Mouse (Mus musculus): ENCODE data around the gene Trpc3. TPM values are rescaled to one million over a fixed set of nuclear protein-coding genes. Genes with fewer than 3 reads are reported as not detected.
A peak's percentile ranks its signal among the peaks of the same experiment; 100 is the strongest.
"Not testable (repeated sequence)": the region's sequence is repeated elsewhere in the genome, so short reads cannot be mapped to it uniquely, and the experiment has no call there.

Trpc3 gene
- 1 to 10 TPM; 5.1 to 7.5 TPM for total RNA-seq (2021)
- long read RNA-seq, experiment 1, result 0 reads
- long read RNA-seq, experiment 2, partial matches to known transcripts, result 1 of 6 reads
- long read RNA-seq, experiment 2, other reads (novel, unspliced or antisense), result 2 of 6 reads

DNA sequence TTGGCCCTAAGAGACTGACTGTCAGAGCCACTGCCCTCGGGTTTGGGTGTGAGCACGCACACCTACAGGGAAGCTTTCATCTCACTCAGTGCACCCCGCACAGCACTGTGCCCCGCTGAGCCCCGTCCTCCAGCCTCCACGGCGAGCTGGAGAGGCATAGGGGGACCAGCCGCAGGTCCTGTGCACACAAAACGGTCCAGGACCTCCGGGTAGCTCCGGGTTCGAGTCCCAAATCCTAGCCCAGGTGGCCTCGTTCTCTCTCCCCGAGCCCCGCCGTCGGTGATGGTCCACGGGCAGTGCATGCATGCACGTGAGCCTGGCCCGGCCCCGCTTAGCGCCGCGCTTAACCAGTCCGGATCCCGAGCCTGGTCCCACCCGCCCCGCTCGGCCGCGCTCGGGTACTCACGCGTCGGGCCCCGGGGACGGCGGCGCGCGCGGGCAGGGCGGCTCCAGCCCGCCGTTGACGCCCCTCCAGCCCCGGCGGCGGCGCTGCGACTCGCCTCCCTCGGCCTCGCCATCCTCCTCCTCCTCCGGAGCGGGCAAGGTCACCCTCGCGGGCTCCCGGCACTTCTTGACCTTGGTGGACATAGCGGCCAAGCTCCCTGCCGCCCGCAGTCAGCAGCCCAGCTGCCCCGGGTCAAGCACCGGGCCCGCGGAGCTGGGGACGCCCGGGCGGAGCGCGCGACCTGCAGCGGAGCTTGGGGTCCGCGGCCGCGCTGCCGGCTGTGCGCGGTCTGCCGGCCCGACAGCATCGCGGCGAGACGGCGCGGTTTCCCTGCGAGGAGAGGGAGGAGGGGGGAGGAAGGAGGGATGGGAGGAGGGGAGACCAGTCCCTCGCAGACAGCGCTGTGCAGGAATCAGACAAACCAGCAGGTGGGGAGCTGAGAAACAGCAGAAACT, at the start of gene Trpc3:
Trpc3 (minus strand) TSS at position 776 of the 900 bp plus-strand sequence.
- DNase-seq (ENCODE audit: low spot score in 2 of 2), result peak; percentile 14 to 18

GRCm38 (mm10) chr3:36738071-36738470, 48.1 kb upstream of the Trpc3 start:
- DNase-seq (ENCODE audit: low spot score in 2 of 2), result no peak

- DNase-seq (ENCODE audit: low spot score in 2 of 2), result no peak
Observed at GRCm38 (mm10) chr3:36733075-36733474, 43.1 kb upstream of the Trpc3 start.

- no peak for DNase-seq (ENCODE audit: low spot score in 2 of 2)
Observed at GRCm38 (mm10) chr3:36726545-36726944, 36.6 kb upstream of the Trpc3 start.

DNA sequence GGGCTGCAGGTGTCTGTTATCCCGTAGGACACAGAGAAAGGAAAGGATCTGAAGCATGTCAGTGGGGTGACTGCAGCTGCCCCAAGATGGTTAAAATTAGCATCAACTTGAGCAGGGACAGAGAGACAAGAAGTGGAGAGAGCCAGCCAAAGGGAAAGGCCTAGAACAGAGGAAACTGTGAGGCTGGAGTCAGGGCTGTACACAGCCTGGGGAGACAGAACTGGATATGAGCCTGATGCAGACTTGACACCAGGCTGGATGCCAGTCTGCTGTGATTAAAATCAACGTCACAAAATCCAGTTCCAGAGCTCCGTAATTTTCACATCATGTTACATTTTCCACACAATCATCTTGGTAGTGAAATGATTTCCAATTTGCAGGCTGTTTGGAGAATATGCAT, 31.9 kb upstream of the Trpc3 start:
- no peak for DNase-seq (ENCODE audit: low spot score in 2 of 2)

GRCm38 (mm10) chr3:36709521-36709920, 19.6 kb upstream of the Trpc3 start:
- DNase-seq (ENCODE audit: low spot score in 2 of 2), result no peak

DNA sequence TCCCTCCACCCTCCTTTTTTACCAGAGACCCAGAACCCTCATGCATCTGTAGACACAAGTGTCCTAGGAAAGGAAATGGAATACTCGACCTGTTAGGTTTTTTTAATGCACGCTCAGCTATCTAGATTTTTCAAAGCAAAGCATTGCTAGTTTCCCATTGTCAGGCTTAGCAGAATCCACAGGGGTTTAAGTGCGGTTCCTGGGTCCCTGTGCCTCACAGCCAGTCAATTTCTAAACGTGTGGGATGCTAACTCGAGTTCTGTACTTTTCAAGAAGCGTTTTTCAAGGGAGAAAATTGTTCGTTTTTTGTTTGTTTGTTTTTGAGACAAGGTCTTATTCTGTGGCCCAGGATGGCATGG, 304 bp upstream of the Trpc3 start:
- DNase-seq (ENCODE audit: low spot score in 2 of 2), result no peak

DNA sequence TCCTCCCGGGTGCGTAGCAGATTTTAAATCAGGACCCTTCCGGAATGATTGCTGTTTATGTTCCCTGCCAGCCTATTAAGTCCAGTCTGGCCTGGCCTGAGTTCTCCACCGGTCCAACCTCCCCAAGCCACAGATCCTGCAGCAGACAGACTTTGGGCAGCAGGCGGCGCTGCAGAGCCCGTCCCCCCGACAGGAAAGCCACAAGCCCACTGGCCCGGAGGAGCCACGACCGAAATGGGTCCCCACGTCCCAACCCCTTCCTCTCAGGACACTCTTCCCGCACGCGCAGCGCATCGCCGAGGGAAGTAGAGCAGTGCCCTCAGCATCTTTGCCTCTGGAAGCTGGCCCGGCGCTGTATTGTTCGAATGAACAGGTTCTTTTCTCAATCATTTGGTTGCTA, 1.1 kb downstream of the Trpc3 start:
- peak; percentile 47 to 66 for DNase-seq (ENCODE audit: low spot score in 2 of 2)

DNA sequence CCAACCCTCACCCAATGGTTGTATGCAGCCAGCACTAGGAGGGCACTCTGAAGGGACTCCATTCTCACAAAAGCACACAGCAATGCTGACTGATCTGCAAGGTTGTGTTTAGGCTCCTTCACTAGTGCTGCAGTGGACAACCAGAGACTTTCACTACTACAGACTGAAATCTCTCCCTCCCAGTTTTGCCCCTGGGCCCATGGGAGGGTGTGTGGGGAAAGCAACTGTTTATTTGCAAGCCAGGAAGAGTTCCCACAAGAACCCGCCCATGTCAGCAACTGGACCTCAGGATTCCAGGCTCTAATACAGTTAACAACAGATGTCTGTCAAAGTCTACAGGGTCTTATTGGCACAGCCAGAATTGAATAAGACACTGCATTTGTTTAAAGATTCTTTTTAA, 14.1 kb downstream of the Trpc3 start:
- DNase-seq (ENCODE audit: low spot score in 2 of 2), result no peak

DNA sequence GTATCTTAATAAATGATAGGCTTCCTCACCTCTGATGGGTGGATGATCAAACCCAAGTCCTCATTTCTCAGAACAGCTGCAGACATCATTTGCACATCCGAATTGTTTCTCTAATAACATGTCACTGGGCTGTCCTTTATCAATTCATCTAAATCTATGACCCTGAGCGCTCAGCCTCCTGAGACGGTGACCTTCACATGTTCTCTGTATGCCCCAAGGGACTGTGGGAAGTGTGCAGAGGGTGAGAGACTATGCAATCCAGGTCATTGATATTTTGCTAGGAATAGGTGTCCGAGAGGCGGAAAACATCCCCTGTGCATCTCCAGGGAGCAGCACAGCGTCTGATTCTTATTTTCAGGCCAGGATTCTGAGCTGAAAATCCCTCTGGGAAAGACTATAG, 22.2 kb downstream of the Trpc3 start:
- no peak for DNase-seq (ENCODE audit: low spot score in 2 of 2)

DNA sequence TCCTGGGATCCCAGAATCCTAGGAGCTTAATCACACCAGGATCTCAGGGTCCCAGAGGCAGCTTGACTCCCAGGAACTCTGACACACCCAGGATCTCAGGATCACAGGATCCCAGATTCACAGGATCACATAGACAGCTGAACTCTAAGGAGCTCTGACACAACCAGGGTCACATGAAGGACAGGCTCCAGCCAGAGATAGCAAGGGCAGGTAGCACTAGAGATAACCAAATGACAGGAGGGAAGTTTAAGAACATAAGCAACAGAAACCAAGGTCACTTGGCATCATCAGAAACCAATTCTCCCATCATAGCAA, 44.8 kb downstream of the Trpc3 start:
- not testable (repeated sequence) for DNase-seq (ENCODE audit: low spot score in 2 of 2)

- DNase-seq (ENCODE audit: low spot score in 2 of 2), result no peak
Observed at GRCm38 (mm10) chr3:36644554-36645244, 45.3 kb downstream of the Trpc3 start.

DNA sequence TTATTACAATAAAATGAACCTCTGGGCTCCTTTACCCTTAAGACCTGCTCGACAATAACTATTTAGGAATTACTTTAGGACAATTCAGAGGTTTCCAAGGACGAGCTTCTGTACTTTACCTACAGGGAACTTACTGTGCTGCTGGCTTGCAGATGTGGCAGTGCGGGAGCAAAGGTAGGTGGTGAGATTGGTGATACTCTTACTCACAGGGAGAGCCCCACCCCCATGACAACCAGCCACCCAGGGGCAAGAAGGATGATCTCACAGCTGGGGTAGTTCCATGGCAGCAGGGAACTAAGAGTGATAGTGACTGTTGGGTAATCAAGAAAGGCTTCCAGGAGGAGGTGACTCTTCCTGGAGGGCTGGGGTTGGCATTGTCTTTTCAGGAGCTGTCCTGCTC, 46.6 kb downstream of the Trpc3 start:
- DNase-seq (ENCODE audit: low spot score in 2 of 2), result no peak

- DNase-seq (ENCODE audit: low spot score in 2 of 2), result no peak
Observed at GRCm38 (mm10) chr3:36642736-36643135, 47.2 kb downstream of the Trpc3 start.

DNA sequence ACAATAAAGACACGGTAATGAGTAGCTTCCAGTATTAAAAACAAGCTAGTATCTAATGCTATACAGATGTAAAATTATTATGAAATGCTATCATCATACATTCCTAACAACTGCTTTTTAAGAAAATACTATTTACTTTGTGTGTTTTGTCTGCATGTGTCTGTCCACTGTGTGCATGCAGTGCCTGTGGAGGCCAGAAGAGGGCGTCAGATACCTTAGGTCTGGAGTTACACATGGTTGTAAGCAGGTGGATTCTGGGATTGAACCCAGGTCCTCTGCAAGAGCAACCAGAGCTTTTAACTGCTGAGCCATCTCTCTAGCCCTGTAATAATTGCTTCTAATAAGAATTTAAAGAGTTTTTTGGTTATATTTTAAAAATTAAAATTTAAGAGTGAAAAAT, 49.2 kb downstream of the Trpc3 start:
- DNase-seq (ENCODE audit: low spot score in 2 of 2), result no peak

GRCm38 (mm10) chr3:36635449-36635848, 54.5 kb downstream of the Trpc3 start:
- DNase-seq (ENCODE audit: low spot score in 2 of 2), result no peak

GRCm38 (mm10) chr3:36626803-36627202, 63.2 kb downstream of the Trpc3 start:
- no peak for DNase-seq (ENCODE audit: low spot score in 2 of 2)

DNA sequence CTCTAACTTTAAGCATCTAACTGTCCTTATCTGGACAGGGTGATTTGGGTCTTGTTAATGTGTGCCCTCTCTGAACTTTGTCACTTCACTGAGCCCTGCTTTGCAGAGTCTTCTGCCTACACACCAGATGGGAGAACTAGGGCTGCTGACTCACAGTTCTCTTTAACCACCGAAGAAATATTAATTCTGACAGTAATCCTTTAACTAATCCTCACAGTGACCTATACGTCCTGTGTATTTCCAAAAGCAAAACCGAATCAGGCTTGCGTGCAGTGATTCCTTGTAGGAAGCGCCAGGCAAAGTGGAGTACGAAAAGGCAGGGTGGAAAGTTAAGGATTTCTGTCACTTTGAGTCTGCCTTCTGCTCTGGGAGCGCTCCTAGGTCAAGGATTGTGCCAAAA, 71.8 kb downstream of the Trpc3 start:
- DNase-seq (ENCODE audit: low spot score in 2 of 2), result no peak

DNA sequence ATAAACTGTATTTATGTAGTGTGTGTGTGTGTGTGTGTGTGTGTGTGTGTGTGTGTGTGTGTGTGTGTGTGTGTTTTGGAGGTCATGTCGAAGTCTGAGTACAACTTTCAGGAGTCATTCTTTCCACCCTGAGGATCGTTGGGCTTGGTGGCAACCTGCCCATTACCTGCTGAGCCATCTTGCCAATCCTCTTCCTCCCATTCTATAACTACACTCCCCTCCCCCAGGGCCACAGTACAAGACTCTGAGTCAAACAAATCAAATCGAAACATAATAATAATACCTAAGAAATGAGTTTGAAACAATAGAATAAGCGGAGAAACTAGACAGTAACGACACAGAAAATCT, 76.1 kb downstream of the Trpc3 start:
- no peak for DNase-seq (ENCODE audit: low spot score in 2 of 2)

DNA sequence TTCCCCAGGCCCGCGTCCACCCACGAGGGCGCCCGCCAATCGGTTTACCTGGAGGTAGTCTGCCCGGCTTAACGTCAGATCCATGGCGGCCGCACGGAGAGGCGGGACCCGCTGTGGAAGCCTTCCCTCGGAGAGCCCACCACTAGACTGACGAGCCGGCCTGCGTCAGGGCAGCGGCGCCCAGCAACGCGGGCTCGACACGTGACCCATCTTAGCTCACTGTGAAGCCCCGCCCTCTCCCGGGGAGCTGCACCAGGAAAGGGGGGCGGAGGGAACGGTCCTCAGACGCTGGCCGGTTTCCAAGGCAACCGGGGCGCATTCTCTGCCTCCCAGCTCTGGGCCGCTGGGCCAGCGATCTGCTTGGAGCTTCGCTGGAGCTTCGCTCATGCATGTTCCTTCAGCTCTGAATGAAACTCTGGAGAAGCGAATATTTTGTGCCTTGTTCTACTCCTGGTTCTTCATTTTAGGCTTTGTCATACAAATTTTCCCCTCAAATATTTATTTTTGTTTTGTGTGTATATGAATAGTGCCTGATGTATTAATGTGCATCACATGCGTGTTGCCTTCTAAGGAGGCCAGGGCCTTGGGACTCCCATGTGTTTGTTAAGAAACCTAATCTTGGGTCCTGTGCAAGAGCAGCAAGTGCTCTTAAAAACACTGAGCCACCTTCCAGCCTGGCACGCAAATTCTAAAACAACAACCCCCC, 76.6 kb downstream of the Trpc3 start, which contains the start of gene Bbs7:
Bbs7 (minus strand) TSS at position 276 of the 706 bp plus-strand sequence.
- peak; percentile 65 to 88 for DNase-seq (ENCODE audit: low spot score in 2 of 2)

- no peak for DNase-seq (ENCODE audit: low spot score in 2 of 2)
Observed at GRCm38 (mm10) chr3:36612687-36613086, 77.3 kb downstream of the Trpc3 start.

Data from adrenal gland, postnatal 4 days (tissue).